Mouse (Mus musculus): ENCODE measurements around the gene Mfsd4b3.
"Not testable (repeated sequence)": the region's sequence is repeated elsewhere in the genome, so short reads cannot be mapped to it uniquely, and the experiment has no call there.

Gene Mfsd4b3

GRCm38 (mm10) chr10:39959761-39960440 is at the start of gene Mfsd4b3:
Gene Mfsd4b3 (minus strand): TSS chr10:39960153.
- in situ Hi-C loops (cut with MboI): no loop called here

DNA sequence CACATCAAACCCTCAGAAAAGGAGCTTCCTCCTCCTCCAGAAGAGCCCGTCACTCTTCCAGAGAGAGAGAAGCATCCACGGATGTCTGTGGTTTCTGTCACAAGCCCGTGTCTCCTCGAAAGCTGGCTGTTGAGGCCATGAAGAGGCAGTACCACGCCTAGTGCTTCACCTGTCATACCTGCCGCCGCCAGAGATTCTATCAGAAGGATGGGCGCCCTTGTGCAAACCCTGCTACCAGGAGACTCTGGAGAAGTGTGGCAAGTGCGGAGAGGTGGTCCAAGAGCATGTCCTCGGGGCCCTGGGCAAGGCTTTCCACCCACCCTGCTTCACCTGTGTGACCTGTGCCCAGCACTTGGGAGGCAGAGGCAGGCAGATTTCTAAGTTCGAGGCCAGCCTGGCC is 49.6 kb upstream of the Mfsd4b3 start:
- in situ Hi-C loops (cut with MboI): no loop called here

- in situ Hi-C loops (cut with MboI): not testable (repeated sequence)
These were observed 48.9 kb upstream of the Mfsd4b3 start for GRCm38 (mm10) chr10:40008847-40009246.

GRCm38 (mm10) chr10:40007953-40008352 is 48.0 kb upstream of the Mfsd4b3 start:
- in situ Hi-C loops (cut with MboI): no loop called here

DNA sequence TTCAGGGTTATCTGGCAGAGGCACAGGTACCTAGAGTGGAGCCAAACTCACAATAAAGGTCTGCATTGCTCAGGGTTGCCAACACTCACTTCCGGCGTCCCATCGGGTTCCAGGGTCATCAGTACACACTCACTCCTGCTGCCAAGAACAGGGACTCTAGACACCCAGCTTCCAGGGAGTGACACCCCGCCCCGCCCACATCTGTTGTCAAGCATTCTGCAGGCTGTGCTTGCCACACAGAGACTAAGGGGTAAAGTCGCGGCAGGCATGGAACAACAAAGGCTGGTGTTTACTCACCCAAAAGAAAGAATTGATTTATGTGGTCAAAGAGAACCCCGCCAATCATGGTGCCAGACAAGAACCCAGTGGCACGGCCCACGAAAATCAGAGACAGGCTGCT is 47.0 kb upstream of the Mfsd4b3 start:
- in situ Hi-C loops (cut with MboI): no loop called here

GRCm38 (mm10) chr10:40000746-40001145 is 40.8 kb upstream of the Mfsd4b3 start:
- in situ Hi-C loops (cut with MboI): no loop called here

GRCm38 (mm10) chr10:39991155-39991554 is 31.2 kb upstream of the Mfsd4b3 start:
- in situ Hi-C loops (cut with MboI): no loop called here

DNA sequence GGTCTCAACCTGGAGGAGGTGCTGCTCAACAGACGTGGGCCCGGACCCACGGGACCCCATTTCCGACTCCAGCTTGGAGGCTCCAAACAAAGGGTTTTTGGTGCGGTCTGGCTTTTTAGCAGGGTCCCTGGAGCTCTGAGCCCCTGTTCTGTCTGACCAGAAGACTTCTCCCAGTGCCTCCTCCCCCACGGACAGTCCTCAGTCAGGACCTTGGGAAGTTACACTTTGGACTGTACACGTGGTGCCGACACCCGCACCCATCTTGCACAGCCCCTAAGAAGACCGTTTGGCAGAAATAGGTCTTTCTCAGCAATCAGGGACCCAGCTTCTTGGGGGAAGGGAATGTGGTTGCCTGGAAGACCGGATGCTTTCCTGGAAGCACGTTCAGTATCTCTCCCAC is 26.5 kb upstream of the Mfsd4b3 start, which contains the start of gene Mfsd4b5:
Gene Mfsd4b5, minus strand, starts transcription at position 181 of the 400 bp plus-strand sequence.
- in situ Hi-C loops (cut with MboI): no loop called here

DNA sequence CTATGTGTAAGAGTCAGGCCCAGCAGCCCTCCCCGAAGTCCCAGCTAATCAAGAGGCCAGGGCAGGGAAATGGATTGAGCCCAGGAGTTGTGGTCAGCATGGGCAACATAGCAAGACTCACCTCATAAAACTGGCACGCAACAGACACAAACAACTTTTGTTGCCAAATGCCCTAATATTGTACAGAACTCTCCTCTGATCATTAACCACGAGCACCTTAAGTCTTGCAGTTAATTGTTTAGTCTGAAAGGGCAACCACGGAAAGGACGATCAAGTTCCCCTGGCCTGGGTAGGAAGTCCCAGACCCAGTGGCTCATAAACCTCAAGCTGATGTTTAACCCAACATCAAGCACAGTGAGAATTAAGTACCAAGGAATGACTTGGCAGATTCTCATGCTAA is 22.7 kb upstream of the Mfsd4b3 start:
- in situ Hi-C loops (cut with MboI): no loop called here

GRCm38 (mm10) chr10:39978231-39978630 is 18.3 kb upstream of the Mfsd4b3 start:
- in situ Hi-C loops (cut with MboI): no loop called here

- in situ Hi-C loops (cut with MboI): no loop called here
These were observed 17.4 kb upstream of the Mfsd4b3 start for GRCm38 (mm10) chr10:39977346-39977745.

- in situ Hi-C loops (cut with MboI): no loop called here
These were observed 15.8 kb upstream of the Mfsd4b3 start for GRCm38 (mm10) chr10:39975771-39976170.

GRCm38 (mm10) chr10:39974982-39975381 is 15.0 kb upstream of the Mfsd4b3 start:
- in situ Hi-C loops (cut with MboI): no loop called here

DNA sequence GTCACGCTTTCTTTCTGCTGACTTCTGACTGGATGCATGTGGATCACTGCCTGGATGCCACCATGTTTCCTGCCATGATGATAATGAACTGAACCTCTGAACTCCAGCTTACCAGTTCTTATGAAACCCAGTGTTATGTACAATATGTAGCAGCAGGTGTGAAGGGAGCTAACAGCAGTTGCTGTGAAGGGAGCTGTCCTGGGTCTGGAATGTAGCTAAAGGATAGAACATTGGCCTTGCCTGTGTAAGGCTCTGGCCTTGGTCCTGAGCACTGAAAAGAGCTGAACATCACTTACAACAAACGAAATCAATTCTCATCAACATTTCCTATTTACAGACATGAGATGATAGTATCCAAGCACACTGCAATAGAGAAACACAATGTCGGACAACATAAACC is 7.6 kb upstream of the Mfsd4b3 start:
- in situ Hi-C loops (cut with MboI): no loop called here

DNA sequence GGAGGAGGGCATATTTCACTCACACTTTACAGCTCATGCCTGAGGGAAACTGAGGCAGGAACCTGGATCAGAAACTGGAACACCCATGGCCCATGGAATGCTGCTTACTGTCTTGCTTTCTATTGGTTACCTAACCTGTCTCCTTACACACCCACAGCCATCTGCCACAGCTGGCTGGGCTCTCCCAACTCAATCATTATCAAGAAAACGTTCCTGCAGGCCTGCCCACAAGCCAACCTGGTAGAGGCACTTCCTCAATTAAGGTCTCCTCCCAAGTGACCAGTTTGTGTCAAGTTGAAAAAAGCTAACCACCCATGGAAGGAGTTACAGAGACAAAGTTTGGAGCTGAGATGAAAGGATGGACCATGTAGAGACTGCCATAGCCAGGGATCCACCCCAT is 2.0 kb upstream of the Mfsd4b3 start:
- in situ Hi-C loops (cut with MboI): no loop called here

DNA sequence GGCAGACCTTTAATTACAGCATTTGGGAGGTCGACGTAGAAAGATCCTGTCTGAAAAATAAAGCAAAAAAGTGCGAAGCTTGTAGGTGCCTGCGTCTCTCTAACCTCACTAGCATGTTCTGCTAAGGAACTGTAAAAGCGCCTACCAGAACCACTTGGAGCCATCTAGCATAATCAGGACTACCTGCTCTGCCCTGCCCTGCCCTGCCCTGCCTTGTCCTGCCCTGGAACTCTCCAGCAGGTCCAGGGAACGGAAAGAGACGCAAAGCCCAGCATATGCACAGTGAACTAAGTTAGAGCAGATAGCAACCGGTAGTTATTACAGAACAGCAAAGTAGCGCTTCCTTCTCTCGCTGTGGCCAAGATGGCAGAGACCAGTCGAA is 479 bp upstream of the Mfsd4b3 start:
- in situ Hi-C loops (cut with MboI): no loop called here

GRCm38 (mm10) chr10:39958266-39958665 is 1.7 kb downstream of the Mfsd4b3 start:
- in situ Hi-C loops (cut with MboI): no loop called here

DNA sequence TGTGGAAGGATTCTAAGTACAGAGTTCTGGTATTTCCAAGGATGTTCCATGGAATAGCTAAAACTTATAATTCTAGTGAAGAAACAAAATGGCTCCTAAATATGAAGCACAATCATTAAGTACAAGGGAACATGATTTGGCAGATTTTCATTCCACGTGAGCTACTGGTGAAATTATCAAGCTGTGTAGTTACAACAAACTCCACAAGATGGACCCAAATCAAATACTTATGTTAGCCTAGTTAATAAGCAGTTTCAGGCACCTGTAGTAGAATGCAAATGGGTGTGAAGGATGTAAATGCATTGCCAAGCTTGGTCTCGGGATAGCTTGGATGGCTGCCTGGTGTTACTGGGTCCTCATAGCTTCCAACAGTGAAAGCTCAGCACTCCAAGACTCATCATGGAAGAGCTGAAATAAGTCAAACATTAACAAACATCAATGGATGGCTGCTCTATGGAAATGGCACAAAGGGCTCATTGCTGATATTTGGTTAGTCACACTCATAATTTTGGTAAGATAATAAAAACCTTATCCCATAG is 3.5 kb downstream of the Mfsd4b3 start:
- in situ Hi-C loops (cut with MboI): no loop called here

DNA sequence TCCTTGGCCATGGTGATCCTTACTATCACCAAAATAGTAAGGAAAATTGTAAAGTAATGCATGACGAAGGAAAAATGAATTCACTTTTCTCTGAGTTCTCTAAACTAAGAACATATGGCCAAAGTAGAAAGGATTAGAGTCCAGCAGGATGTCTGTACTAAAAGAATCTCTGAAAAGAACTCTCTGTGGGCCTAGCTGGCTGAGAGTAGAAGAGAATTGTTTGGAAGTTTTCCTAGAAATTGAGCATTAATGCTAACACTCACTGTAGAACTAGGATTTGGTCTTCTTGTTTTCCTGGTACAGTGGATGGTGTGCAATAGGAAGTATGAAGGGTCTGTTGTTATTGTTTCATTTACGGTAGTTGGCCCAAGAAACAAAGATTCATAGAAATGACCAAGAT is 4.8 kb downstream of the Mfsd4b3 start:
- in situ Hi-C loops (cut with MboI): no loop called here

GRCm38 (mm10) chr10:39949377-39949954 is 10.5 kb downstream of the Mfsd4b3 start:
- in situ Hi-C loops (cut with MboI): no loop called here

DNA sequence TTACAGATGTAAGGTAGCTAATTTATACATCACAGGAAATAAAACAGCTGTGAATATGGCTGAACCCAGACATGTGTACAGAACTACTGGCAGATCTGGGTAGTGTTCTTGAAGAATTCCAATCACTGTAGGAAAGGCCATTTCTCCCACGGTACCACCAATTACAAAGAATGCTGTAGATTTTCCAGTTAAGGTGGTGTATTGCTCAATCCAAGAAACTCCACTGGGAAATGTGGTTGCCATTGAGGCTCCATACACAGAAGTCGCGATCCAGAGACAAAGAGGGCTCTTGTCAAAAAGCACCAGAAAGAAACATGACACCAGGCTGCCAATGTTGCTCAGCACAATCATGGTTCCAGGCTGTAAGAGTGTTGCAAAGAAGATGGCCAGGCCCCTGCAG is 12.8 kb downstream of the Mfsd4b3 start:
- in situ Hi-C loops (cut with MboI): not testable (repeated sequence)

DNA sequence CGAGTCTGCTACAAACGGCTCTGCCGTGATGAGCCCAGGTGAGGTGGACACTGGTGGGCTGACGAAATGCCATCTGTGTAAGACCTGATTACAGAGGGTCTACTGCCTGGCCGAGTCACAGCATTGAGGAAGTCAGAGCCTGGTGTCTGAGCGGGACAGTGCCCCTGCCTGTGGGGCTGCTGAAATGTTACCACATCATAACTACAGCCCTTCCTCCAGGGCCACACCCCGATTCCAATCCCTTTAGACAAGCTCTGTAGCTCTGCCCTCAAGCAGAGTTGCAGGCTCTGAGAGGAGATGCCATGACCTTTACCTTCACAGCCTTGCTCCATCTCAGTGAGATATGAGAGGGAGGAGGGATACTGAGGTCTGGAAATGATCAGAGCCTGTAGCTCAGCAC is 23.4 kb downstream of the Mfsd4b3 start:
- in situ Hi-C loops (cut with MboI): no loop called here

DNA sequence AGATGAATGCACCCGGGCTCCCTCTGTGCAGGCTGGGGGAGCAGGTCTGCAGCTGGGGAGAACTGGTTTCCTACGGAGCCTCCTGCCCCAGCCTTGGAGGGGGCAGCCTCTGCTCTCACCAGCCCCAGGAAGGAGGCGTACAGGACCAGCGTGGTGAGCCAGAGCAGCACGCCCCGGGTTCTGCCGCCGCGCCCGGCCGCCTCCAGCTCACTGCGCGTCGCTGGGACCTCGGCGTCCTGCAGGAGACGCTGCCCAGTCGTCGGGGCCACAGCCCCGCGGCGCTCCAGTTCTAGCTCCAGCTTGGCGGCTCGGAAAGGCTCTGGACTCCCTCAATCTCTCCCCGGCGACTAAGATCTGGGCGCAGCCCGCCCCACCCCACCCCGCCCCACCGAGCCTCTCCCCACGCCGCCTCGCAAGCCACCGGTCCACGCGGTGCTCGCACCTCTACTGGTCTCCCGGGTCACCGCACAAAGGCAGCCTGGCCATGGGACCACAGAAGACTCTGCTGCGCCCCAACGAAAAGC is 33.3 kb downstream of the Mfsd4b3 start, which contains the start of gene Mfsd4b2:
Gene Mfsd4b2, minus strand, starts transcription at position 308 of the 524 bp plus-strand sequence.
- in situ Hi-C loops (cut with MboI): no loop called here

Data from mature B cell (primary cell).